Mouse (Mus musculus): ENCODE data around the gene Ankmy1. TPM values are rescaled to one million over a fixed set of nuclear protein-coding genes. Genes with fewer than 3 reads are reported as not detected.

Gene Ankmy1
- polyA plus RNA-seq, 2 experiments from 2014 or later: 0.65 to 1.1 TPM

GRCm38 (mm10) chr1:92814319-92814718, 88.4 kb downstream of the Ankmy1 start:
- no peak for ATAC-seq

Other genes starting within 250 kb of the Ankmy1 start
- gene Gpc1, start 71.3 kb downstream of the Ankmy1 start, polyA plus RNA-seq (2017; shearing (Covaris generic)): 1 to 10 TPM; 2.0 to 3.0 TPM
- 1 to 10 TPM; 4.2 to 4.4 TPM for gene Dusp28, start 4.1 kb upstream of the Ankmy1 start, polyA plus RNA-seq (2017; shearing (Covaris generic))
- 10 to 100 TPM; 23.2 to 32.8 TPM for gene Rnpepl1, start 7.9 kb upstream of the Ankmy1 start, polyA plus RNA-seq (2017; shearing (Covaris generic))
- 10 to 100 TPM in 1 of 2 experiments, 1 to 10 TPM in 1; 7.8 to 12.5 TPM for gene Capn10, start 31.5 kb upstream of the Ankmy1 start, polyA plus RNA-seq (2017; shearing (Covaris generic))
- gene Gpr35, start 48.0 kb upstream of the Ankmy1 start, polyA plus RNA-seq (2017; shearing (Covaris generic)): 1 to 10 TPM; 2.4 to 3.7 TPM
- gene Aqp12, start 103.4 kb upstream of the Ankmy1 start, polyA plus RNA-seq (2017; shearing (Covaris generic)): not detected
- gene Kif1a, start 199.0 kb upstream of the Ankmy1 start, polyA plus RNA-seq (2017; shearing (Covaris generic)): not detected
- gene Agxt, start 232.3 kb upstream of the Ankmy1 start, polyA plus RNA-seq (2017; shearing (Covaris generic)): not detected

Data from CD4-positive, CD25-positive, alpha-beta regulatory T cell, adult 4 months (primary cell).